Mouse (Mus musculus) kidney, embryonic 16.5 days (tissue): Measurements from ENCODE around the gene Sh3bgrl3. TPM values are rescaled to one million over a fixed set of nuclear protein-coding genes. Genes with fewer than 3 reads are reported as not detected.

Experiments used
- polyA plus RNA-seq: library from polyadenylated mRNA; unstranded; fragments of >200 nt; fragmentation: Nextera tagmentation; extraction: Ambion mirVana; gene quantifications from 2 replicates; pipeline ENCODE4 v1.2.1, GENCODE M21; 2015

Gene Sh3bgrl3
- polyA plus RNA-seq, 1 experiment from 2014 or later: 389 TPM

Other genes starting within 250 kb of the Sh3bgrl3 start
- 52.0 and 53.4 TPM in 2 replicates for gene Rps6ka1, start 241.0 kb downstream of the Sh3bgrl3 start, polyA plus RNA-seq
- gene Hmgn2, start 160.1 kb downstream of the Sh3bgrl3 start, polyA plus RNA-seq: 2,436 and 2,511 TPM in 2 replicates
- gene Dhdds, start 127.9 kb downstream of the Sh3bgrl3 start, polyA plus RNA-seq: 51.7 and 53.1 TPM in 2 replicates
- gene Lin28a, start 109.9 kb downstream of the Sh3bgrl3 start, polyA plus RNA-seq: not detected in 2 replicates
- gene Zfp683, start 75.0 kb downstream of the Sh3bgrl3 start, polyA plus RNA-seq: not detected in 2 replicates
- 4.2 and 4.5 TPM in 2 replicates for gene Crybg2, start 68.0 kb downstream of the Sh3bgrl3 start, polyA plus RNA-seq
- 7.4 and 7.6 TPM in 2 replicates for gene Cd52, start 33.7 kb downstream of the Sh3bgrl3 start, polyA plus RNA-seq
- 13.5 and 13.8 TPM in 2 replicates for gene Ubxn11, start 26.2 kb downstream of the Sh3bgrl3 start, polyA plus RNA-seq
- 112 and 141 TPM in 2 replicates for gene Cep85, start 58.3 kb upstream of the Sh3bgrl3 start, polyA plus RNA-seq
- 0.25 and 0.28 TPM in 2 replicates for gene Gm7534, start 74.2 kb upstream of the Sh3bgrl3 start, polyA plus RNA-seq
- 0.24 and 0.35 TPM in 2 replicates for gene Catsper4, start 98.6 kb upstream of the Sh3bgrl3 start, polyA plus RNA-seq
- gene Cnksr1, start 109.6 kb upstream of the Sh3bgrl3 start, polyA plus RNA-seq: 9.6 and 10.9 TPM in 2 replicates
- 0.62 and 0.67 TPM in 2 replicates for gene E130218I03Rik, start 114.9 kb upstream of the Sh3bgrl3 start, polyA plus RNA-seq
- 15.0 and 15.8 TPM in 2 replicates for gene Zfp593, start 116.8 kb upstream of the Sh3bgrl3 start, polyA plus RNA-seq
- gene Gm30191, start 118.1 kb upstream of the Sh3bgrl3 start, polyA plus RNA-seq: not detected in 2 replicates
- gene Grrp1, start 125.3 kb upstream of the Sh3bgrl3 start, polyA plus RNA-seq: 12.2 and 12.8 TPM in 2 replicates
- gene Pdik1l, start 159.1 kb upstream of the Sh3bgrl3 start, polyA plus RNA-seq: 19.2 and 20.2 TPM in 2 replicates
- gene Trim63, start 186.3 kb upstream of the Sh3bgrl3 start, polyA plus RNA-seq: 3.3 and 4.1 TPM in 2 replicates
- 0.92 and 1.4 TPM in 2 replicates for gene Slc30a2, start 214.4 kb upstream of the Sh3bgrl3 start, polyA plus RNA-seq